In the genomic region with DNA sequence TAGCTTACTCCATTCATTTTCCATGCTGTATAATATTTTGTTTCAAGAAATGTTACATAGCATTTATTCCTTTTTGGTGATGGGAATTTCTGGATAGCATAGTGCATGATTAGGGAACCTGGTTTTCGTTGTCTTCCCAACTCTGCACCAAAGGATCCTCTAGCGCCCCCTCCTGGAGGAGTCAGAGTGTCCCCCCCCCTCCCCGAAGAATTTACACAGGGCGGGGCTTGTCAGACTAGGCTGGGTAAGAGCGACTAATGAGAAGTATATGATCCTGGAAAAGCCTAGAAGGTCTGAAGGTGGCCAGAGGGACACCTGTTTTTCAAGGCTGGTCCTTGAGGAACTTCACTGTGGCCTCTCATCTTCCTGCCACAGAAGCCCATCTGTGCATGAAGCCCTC, we compare ENCODE assay signal across 9 mouse cellular contexts.
A peak's percentile ranks its signal among the peaks of the same experiment; 100 is the strongest.
DNase-seq lines count a peak whose midpoint lies in the region; ATAC-seq and TF ChIP-seq lines count a peak whose summit lies in the region.
"Had no signal": no experiment of that assay in that cellular context is flagged by ENCODE, and none has a peak within 500 bp of the region (broad histone marks: within the 10 kb centered on the region; RNA-seq: fewer than 3 reads in every experiment).

No protein-coding gene starts in this region.

- H3K9ac ChIP-seq in kidney, embryonic 16.5 days (replicated peaks; ENCODE audit: low read length) = no peak overlapping the region
- H3K9ac ChIP-seq: embryonic facial prominence, embryonic 13.5 days had no signal

- no peaks in the 10 kb centered on the region for H3K27me3 ChIP-seq in kidney, adult 2 months (replicated peaks; ENCODE audit: control insufficient read depth, insufficient read depth, low read length)
- H3K27me3 ChIP-seq in kidney, embryonic 16.5 days (ENCODE audit: insufficient read depth, low read length) = no peaks in the 10 kb centered on the region
- no peaks in the 10 kb centered on the region for H3K27me3 ChIP-seq in G1E (ENCODE audit: insufficient read depth, low read length)
- H3K27me3 ChIP-seq: embryonic facial prominence, embryonic 13.5 days had no signal

- H3K4me3 ChIP-seq in kidney, adult 2 months (ENCODE audit: insufficient read depth, low read depth, low read length) = no peak overlapping the region
- no peak overlapping the region for H3K4me3 ChIP-seq in kidney, embryonic 16.5 days (ENCODE audit: low read length)
- no peak overlapping the region for H3K4me3 ChIP-seq in G1E (ENCODE audit: low read depth, low read length)
- H3K4me3 ChIP-seq: embryonic facial prominence, embryonic 13.5 days had no signal

- no peaks in the 10 kb centered on the region for H3K36me3 ChIP-seq in kidney, adult 2 months (ENCODE audit: control insufficient read depth, insufficient read depth, low read length)
- no peaks in the 10 kb centered on the region for H3K36me3 ChIP-seq in kidney, embryonic 16.5 days (ENCODE audit: insufficient read depth, low read length)
- no peaks in the 10 kb centered on the region for H3K36me3 ChIP-seq in G1E (replicated peaks)
- H3K36me3 ChIP-seq: embryonic facial prominence, embryonic 13.5 days had no signal

- no peaks in the 10 kb centered on the region for H3K4me1 ChIP-seq in kidney, adult 2 months (ENCODE audit: control insufficient read depth, insufficient read depth, low read length)
- H3K4me1 ChIP-seq in kidney, embryonic 16.5 days (ENCODE audit: insufficient read depth, low read length) = no peaks in the 10 kb centered on the region
- no peaks in the 10 kb centered on the region for H3K4me1 ChIP-seq in G1E (ENCODE audit: insufficient read depth, low read depth, low read length)

- H3K4me2 ChIP-seq in kidney, embryonic 16.5 days (replicated peaks; ENCODE audit: low read depth, low read length) = no peak overlapping the region
- H3K4me2 ChIP-seq: embryonic facial prominence, embryonic 13.5 days had no signal

- ATAC-seq in kidney, embryonic 16.5 days (ENCODE audit: low FRiP score, low TSS enrichment) = no peak
- ATAC-seq in G1E (ENCODE audit: extremely low read depth, insufficient number of reproducible peaks, low FRiP score, poor library complexity, severe bottlenecking) = no peak

- no peaks in the 10 kb centered on the region for H3K9me3 ChIP-seq in kidney, embryonic 16.5 days (ENCODE audit: low read length)
- no peaks in the 10 kb centered on the region for H3K9me3 ChIP-seq in G1E (replicated peaks)
- H3K9me3 ChIP-seq: embryonic facial prominence, embryonic 13.5 days had no signal

- no peak overlapping the region for H3K27ac ChIP-seq in kidney, adult 2 months (ENCODE audit: insufficient read depth, low read depth, low read length)
- no peak overlapping the region for H3K27ac ChIP-seq in kidney, embryonic 16.5 days (ENCODE audit: low read length)
- H3K27ac ChIP-seq: embryonic facial prominence, embryonic 13.5 days had no signal

- 27% methylated on average over 5 of the region's 5 CpGs for WGBS in kidney, adult 2 months
- WGBS in kidney, embryonic 16.5 days = 47% methylated on average over 5 of the region's 5 CpGs

- peak; percentile 60 for DNase-seq in kidney, adult 2 months
- peak; percentile 8 for DNase-seq in G1E (ENCODE audit: low spot score)
- DNase-seq in c-Kit-negative CD71-positive TER-119-positive erythroid progenitor cells, embryonic 14.5 days (ENCODE audit: low read depth, low spot score) = peak; percentile 50
- DNase-seq in heart, postnatal 4 days = peak; percentile 73
- peak; percentile 48 for DNase-seq in lung, postnatal 25 days (ENCODE audit: low spot score)
- DNase-seq in urinary bladder, postnatal 25 days (ENCODE audit: low spot score) = peak; percentile 64
- no peak for DNase-seq in cerebellum, adult 11-12 months

- no peak for TF ChIP-seq POLR2A in kidney, adult 2 months (IDR thresholded peaks at IDR 0.05; ENCODE audit: low read depth, low read length)

- peak; percentile 71 for TF ChIP-seq CTCF in kidney, adult 2 months (conservative IDR thresholded peaks at IDR 0.05; ENCODE audit: insufficient read depth, insufficient read length, low read depth, low read length)
- TF ChIP-seq CTCF in G1E (IDR thresholded peaks at IDR 0.05; ENCODE audit: low read depth, low read length) = no peak
